Mouse (Mus musculus) ES-Bruce4 (cell line): ENCODE data around the gene Vapb.

Experiments used
- CTCF ChIP-seq: IDR thresholded peaks from one replicate; pipeline ENCODE4 v1.8.1; 2011; ENCODE audit warnings: low read depth, low read length
- EP300 ChIP-seq: IDR thresholded peaks from 2 replicates; pipeline ENCODE4 v1.6.1; 2011; ENCODE audit warnings: low read depth, low read length; ENCODE audit not compliant: insufficient read depth
- POLR2A ChIP-seq: IDR thresholded peaks from one replicate; pipeline ENCODE4 v1.8.1; 2011; ENCODE audit warnings: low read length; ENCODE audit not compliant: insufficient read depth

GRCm38 (mm10) chr2:173776108-173776507 lies 38.8 kb downstream of the Vapb start:
- TF ChIP-seq CTCF (no peak), POLR2A (no peak), EP300 (peak; percentile 78; the same call in 1 of the 2 replicates)
